Mouse (Mus musculus): ENCODE results near the gene Hsd11b1. TPM values are rescaled to one million over a fixed set of nuclear protein-coding genes. Genes with fewer than 3 reads are reported as not detected.

Hsd11b1 gene
- polyA plus RNA-seq, 1 experiment from 2014 or later, result 2.4 TPM

- ATAC-seq (ENCODE audit: insufficient read depth, low FRiP score, low read depth), result no peak
- H3K27ac ChIP-seq, result no peak overlapping the region
- H3K27me3 ChIP-seq (replicated peaks), result no peaks in the 10 kb centered on the region
- H3K4me2 ChIP-seq, result no peak overlapping the region
- no peak overlapping the region for H3K4me3 ChIP-seq (replicated peaks)
- no peak overlapping the region for H3K9ac ChIP-seq
- H3K9me3 ChIP-seq, result no peaks in the 10 kb centered on the region
- no peaks in the 10 kb centered on the region for H3K36me3 ChIP-seq
- 62% methylated on average over 5 of the region's 5 CpGs for WGBS
- no peaks in the 10 kb centered on the region for H3K4me1 ChIP-seq
These were observed 52.5 kb downstream of the Hsd11b1 start for GRCm38 (mm10) chr1:193211371-193211770.

- no peak for ATAC-seq (ENCODE audit: insufficient read depth, low FRiP score, low read depth)
- Histone ChIP-seq H3K27me3 (replicated peaks) (no peaks in the 10 kb centered on the region), H3K9me3 (no peaks in the 10 kb centered on the region), H3K4me2 (no peak overlapping the region), H3K27ac (no peak overlapping the region), H3K4me1 (no peaks in the 10 kb centered on the region), H3K4me3 (replicated peaks) (no peak overlapping the region), H3K9ac (no peak overlapping the region), H3K36me3 (no peaks in the 10 kb centered on the region)
- WGBS, result 42% methylated on average over 2 of the region's 2 CpGs
These were observed 55.7 kb downstream of the Hsd11b1 start for GRCm38 (mm10) chr1:193208178-193208577.

GRCm38 (mm10) chr1:193207503-193207902, 56.4 kb downstream of the Hsd11b1 start, which contains the start of gene Lamb3:
Gene Lamb3 (plus strand): TSS chr1:193207699.
- 87% methylated on average over 3 of the region's 3 CpGs for WGBS
- ATAC-seq (ENCODE audit: insufficient read depth, low FRiP score, low read depth), result no peak

GRCm38 (mm10) chr1:193205431-193205830, 58.4 kb downstream of the Hsd11b1 start:
- ATAC-seq (ENCODE audit: insufficient read depth, low FRiP score, low read depth), result no peak
- Histone ChIP-seq H3K4me3 (replicated peaks) (no peak overlapping the region), H3K4me1 (no peaks in the 10 kb centered on the region), H3K4me2 (no peak overlapping the region), H3K27me3 (replicated peaks) (no peaks in the 10 kb centered on the region), H3K27ac (no peak overlapping the region), H3K9me3 (no peaks in the 10 kb centered on the region), H3K9ac (no peak overlapping the region), H3K36me3 (no peaks in the 10 kb centered on the region)
- 74% methylated on average over 2 of the region's 2 CpGs for WGBS

More at GRCm38 (mm10) chr1:193207503-193207902, 56.4 kb downstream of the Hsd11b1 start, which contains the start of gene Lamb3:
- Histone ChIP-seq H3K27ac (no peak within 1 kb of the TSS), H3K27me3 (replicated peaks) (no peaks in the 10 kb centered on the region), H3K9me3 (no peaks in the 10 kb centered on the region), H3K4me1 (no peaks in the 10 kb centered on the region), H3K36me3 (no peaks in the 10 kb centered on the region), H3K9ac (no peak within 1 kb of the TSS), H3K4me3 (replicated peaks) (no peak within 1 kb of the TSS), H3K4me2 (no peak within 1 kb of the TSS)

GRCm38 (mm10) chr1:193203821-193204220, 60.1 kb downstream of the Hsd11b1 start:
- no peaks in the 10 kb centered on the region for H3K36me3 ChIP-seq
- H3K9me3 ChIP-seq, result no peaks in the 10 kb centered on the region
- no peak for ATAC-seq (ENCODE audit: insufficient read depth, low FRiP score, low read depth)
- no peaks in the 10 kb centered on the region for H3K4me1 ChIP-seq
- 56% methylated on average over 2 of the region's 2 CpGs for WGBS
- H3K27ac ChIP-seq, result no peak overlapping the region
- no peak overlapping the region for H3K4me3 ChIP-seq (replicated peaks)
- no peak overlapping the region for H3K4me2 ChIP-seq
- H3K9ac ChIP-seq, result no peak overlapping the region
- H3K27me3 ChIP-seq (replicated peaks), result no peaks in the 10 kb centered on the region

GRCm38 (mm10) chr1:193201383-193201778, 62.5 kb downstream of the Hsd11b1 start, which contains the start of gene Traf3ip3:
Gene Traf3ip3 (minus strand): TSS chr1:193201703.
- Histone ChIP-seq H3K4me3 (replicated peaks) (no peak within 1 kb of the TSS), H3K4me1 (no peaks in the 10 kb centered on the region), H3K36me3 (no peaks in the 10 kb centered on the region), H3K4me2 (no peak within 1 kb of the TSS), H3K27me3 (replicated peaks) (no peaks in the 10 kb centered on the region), H3K27ac (no peak within 1 kb of the TSS), H3K9me3 (no peaks in the 10 kb centered on the region), H3K9ac (no peak within 1 kb of the TSS)
- 55% methylated on average over 5 of the region's 5 CpGs for WGBS
- ATAC-seq (ENCODE audit: insufficient read depth, low FRiP score, low read depth), result no peak

GRCm38 (mm10) chr1:193200640-193201382, 63.1 kb downstream of the Hsd11b1 start:
- Histone ChIP-seq H3K27me3 (replicated peaks) (no peaks in the 10 kb centered on the region), H3K36me3 (no peaks in the 10 kb centered on the region)
- 77% methylated on average over 8 of the region's 8 CpGs for WGBS

GRCm38 (mm10) chr1:193198312-193198711, 65.6 kb downstream of the Hsd11b1 start:
- Histone ChIP-seq H3K4me2 (no peak overlapping the region), H3K27ac (no peak overlapping the region), H3K9ac (no peak overlapping the region), H3K27me3 (replicated peaks) (no peaks in the 10 kb centered on the region), H3K4me3 (replicated peaks) (no peak overlapping the region), H3K4me1 (no peaks in the 10 kb centered on the region), H3K9me3 (no peaks in the 10 kb centered on the region), H3K36me3 (no peaks in the 10 kb centered on the region)
- ATAC-seq (ENCODE audit: insufficient read depth, low FRiP score, low read depth), result no peak; the same call in 1 of the 2 replicates
- 93% methylated on average over 2 of the region's 2 CpGs for WGBS

More at GRCm38 (mm10) chr1:193200640-193201382, 63.1 kb downstream of the Hsd11b1 start:
- no peak overlapping the region for H3K27ac ChIP-seq
- H3K9me3 ChIP-seq, result no peaks in the 10 kb centered on the region
- no peak overlapping the region for H3K9ac ChIP-seq
- H3K4me2 ChIP-seq, result no peak overlapping the region
- H3K4me3 ChIP-seq (replicated peaks), result no peak overlapping the region
- ATAC-seq (ENCODE audit: insufficient read depth, low FRiP score, low read depth), result no peak
- H3K4me1 ChIP-seq, result no peaks in the 10 kb centered on the region

GRCm38 (mm10) chr1:193197494-193198205, 66.2 kb downstream of the Hsd11b1 start:
- H3K27ac ChIP-seq, result no peak overlapping the region
- H3K4me2 ChIP-seq, result no peak overlapping the region
- no peak overlapping the region for H3K9ac ChIP-seq
- no peak for ATAC-seq (ENCODE audit: insufficient read depth, low FRiP score, low read depth)
- H3K4me1 ChIP-seq, result no peaks in the 10 kb centered on the region
- H3K27me3 ChIP-seq (replicated peaks), result no peaks in the 10 kb centered on the region
- H3K36me3 ChIP-seq, result no peaks in the 10 kb centered on the region
- 81% methylated on average over 18 of the region's 18 CpGs for WGBS
- no peak overlapping the region for H3K4me3 ChIP-seq (replicated peaks)
- no peaks in the 10 kb centered on the region for H3K9me3 ChIP-seq

GRCm38 (mm10) chr1:193195169-193195810, 68.6 kb downstream of the Hsd11b1 start:
- H3K4me2 ChIP-seq, result no peak overlapping the region
- H3K27ac ChIP-seq, result no peak overlapping the region
- no peak overlapping the region for H3K9ac ChIP-seq
- 46% methylated on average over 3 of the region's 3 CpGs for WGBS
- H3K4me1 ChIP-seq, result 0 out of 2 replicates have a peak, but pooled peaks cover 7% of the 10 kb centered on the region
- H3K9me3 ChIP-seq, result no peaks in the 10 kb centered on the region
- H3K27me3 ChIP-seq (replicated peaks), result no peaks in the 10 kb centered on the region
- ATAC-seq (ENCODE audit: insufficient read depth, low FRiP score, low read depth), result no peak
- no peak overlapping the region for H3K4me3 ChIP-seq (replicated peaks)
- no peaks in the 10 kb centered on the region for H3K36me3 ChIP-seq

- Histone ChIP-seq H3K4me1 (peaks cover 12% of the 10 kb centered on the region), H3K27ac (no peak overlapping the region)
These were observed 69.3 kb downstream of the Hsd11b1 start for GRCm38 (mm10) chr1:193194416-193195140.

More at GRCm38 (mm10) chr1:193194416-193195140, 69.3 kb downstream of the Hsd11b1 start:
- H3K36me3 ChIP-seq, result no peaks in the 10 kb centered on the region
- H3K4me3 ChIP-seq (replicated peaks), result no peak overlapping the region
- H3K27me3 ChIP-seq (replicated peaks), result no peaks in the 10 kb centered on the region
- 71% methylated on average over 3 of the region's 3 CpGs for WGBS
- no peak overlapping the region for H3K9ac ChIP-seq
- H3K9me3 ChIP-seq, result no peaks in the 10 kb centered on the region
- no peak for ATAC-seq (ENCODE audit: insufficient read depth, low FRiP score, low read depth)
- H3K4me2 ChIP-seq, result no peak overlapping the region

Data from stomach, embryonic 15.5 days (tissue).